Mouse (Mus musculus): ENCODE measurements around the gene Clmp. TPM values are rescaled to one million over a fixed set of nuclear protein-coding genes. Genes with fewer than 3 reads are reported as not detected.

The Clmp gene
- 25.6 and 26.7 TPM in 2 replicates for polyA plus RNA-seq (2015; fragmentation: Nextera tagmentation; extraction: Ambion mirVana)

- Histone ChIP-seq H3K4me1 (replicated peaks) (0 out of 2 replicates have a peak, but pooled peaks cover 10% of the 10 kb centered on the region), H3K9ac (peak within 1 kb of the TSS; percentile 87), H3K27me3 (replicated peaks) (peaks cover 6% of the 10 kb centered on the region), H3K4me2 (replicated peaks) (peak within 1 kb of the TSS; percentile 92), H3K36me3 (no peaks in the 10 kb centered on the region), H3K9me3 (no peaks in the 10 kb centered on the region), H3K27ac (peak within 1 kb of the TSS; percentile 96), H3K4me3 (replicated peaks) (peak within 1 kb of the TSS; percentile 77)
- under 1% methylated on average over 49 of the region's 53 CpGs for WGBS
- ATAC-seq = peak; percentile 72
Measured at GRCm38 (mm10) chr9:40685801-40686420, at the start of gene Clmp. TSS of gene Clmp (plus strand) at chr9:40685962.

GRCm38 (mm10) chr9:40636054-40636453, 49.7 kb upstream of the Clmp start:
- peaks cover 6% of the 10 kb centered on the region; the same call in 1 of the 2 replicates for H3K4me1 ChIP-seq (replicated peaks)
- 7% methylated on average over 2 of the region's 2 CpGs for WGBS
- no peak overlapping the region for H3K9ac ChIP-seq
- no peak overlapping the region for H3K4me2 ChIP-seq (replicated peaks)
- no peak overlapping the region for H3K27ac ChIP-seq
- H3K9me3 ChIP-seq = no peaks in the 10 kb centered on the region
- no peaks in the 10 kb centered on the region for H3K27me3 ChIP-seq (replicated peaks)
- H3K4me3 ChIP-seq (replicated peaks) = no peak overlapping the region
- H3K36me3 ChIP-seq = no peaks in the 10 kb centered on the region
- ATAC-seq = peak; percentile 52

- Histone ChIP-seq H3K27ac (no peak overlapping the region), H3K9me3 (no peaks in the 10 kb centered on the region), H3K4me3 (replicated peaks) (peak overlapping the region; percentile 41), H3K4me2 (replicated peaks) (peak overlapping the region; percentile 70), H3K9ac (peak overlapping the region; percentile 33; the same call in 1 of the 2 replicates), H3K36me3 (no peaks in the 10 kb centered on the region), H3K4me1 (replicated peaks) (peaks cover 6% of the 10 kb centered on the region; the same call in 1 of the 2 replicates), H3K27me3 (replicated peaks) (no peaks in the 10 kb centered on the region)
- 39% methylated on average over 8 of the region's 8 CpGs for WGBS
- ATAC-seq = 0 out of 2 replicates have a peak, but pooled peaks have one; percentile 3
Measured at GRCm38 (mm10) chr9:40637705-40638393, 47.9 kb upstream of the Clmp start.

GRCm38 (mm10) chr9:40638394-40639049, 47.2 kb upstream of the Clmp start:
- peak overlapping the region; percentile 70 for H3K4me2 ChIP-seq (replicated peaks)
- H3K27me3 ChIP-seq (replicated peaks) = no peaks in the 10 kb centered on the region
- no peak overlapping the region for H3K27ac ChIP-seq
- no peaks in the 10 kb centered on the region for H3K9me3 ChIP-seq
- 5% methylated on average over 14 of the region's 14 CpGs for WGBS
- peak overlapping the region; percentile 33 for H3K9ac ChIP-seq
- H3K4me1 ChIP-seq (replicated peaks) = peaks cover 6% of the 10 kb centered on the region; the same call in 1 of the 2 replicates
- ATAC-seq = peak; percentile 86
- no peaks in the 10 kb centered on the region for H3K36me3 ChIP-seq
- peak overlapping the region; percentile 41 for H3K4me3 ChIP-seq (replicated peaks)

GRCm38 (mm10) chr9:40639536-40640187, 46.1 kb upstream of the Clmp start:
- ATAC-seq = no peak
- Histone ChIP-seq H3K4me1 (replicated peaks) (peaks cover 6% of the 10 kb centered on the region; the same call in 1 of the 2 replicates), H3K27me3 (replicated peaks) (no peaks in the 10 kb centered on the region), H3K4me2 (replicated peaks) (no peak overlapping the region), H3K4me3 (replicated peaks) (no peak overlapping the region), H3K9ac (no peak overlapping the region), H3K27ac (no peak overlapping the region), H3K9me3 (no peaks in the 10 kb centered on the region), H3K36me3 (no peaks in the 10 kb centered on the region)
- 83% methylated on average over 10 of the region's 10 CpGs for WGBS

- no peak overlapping the region for H3K27ac ChIP-seq
- H3K27me3 ChIP-seq (replicated peaks) = no peaks in the 10 kb centered on the region
- no peak overlapping the region for H3K9ac ChIP-seq
- H3K9me3 ChIP-seq = no peaks in the 10 kb centered on the region
- no peak overlapping the region for H3K4me3 ChIP-seq (replicated peaks)
- H3K4me1 ChIP-seq (replicated peaks) = peaks cover 6% of the 10 kb centered on the region; the same call in 1 of the 2 replicates
- no peak overlapping the region for H3K4me2 ChIP-seq (replicated peaks)
- H3K36me3 ChIP-seq = no peaks in the 10 kb centered on the region
- WGBS = 85% methylated on average over 2 of the region's 2 CpGs
- ATAC-seq = no peak
Measured at GRCm38 (mm10) chr9:40641318-40641717, 44.4 kb upstream of the Clmp start.

GRCm38 (mm10) chr9:40642470-40643220, 43.1 kb upstream of the Clmp start:
- no peak overlapping the region for H3K9ac ChIP-seq
- no peak overlapping the region for H3K27ac ChIP-seq
- 42% methylated on average over 16 of the region's 16 CpGs for WGBS
- no peaks in the 10 kb centered on the region for H3K27me3 ChIP-seq (replicated peaks)
- H3K9me3 ChIP-seq = no peaks in the 10 kb centered on the region
- no peak overlapping the region for H3K4me3 ChIP-seq (replicated peaks)
- no peaks in the 10 kb centered on the region for H3K36me3 ChIP-seq
- 0 out of 2 replicates have a peak, but pooled peaks have one; percentile 29 for ATAC-seq
- H3K4me1 ChIP-seq (replicated peaks) = peaks cover 6% of the 10 kb centered on the region; the same call in 1 of the 2 replicates
- no peak overlapping the region for H3K4me2 ChIP-seq (replicated peaks)

- WGBS = 88% methylated on average over 3 of the region's 3 CpGs
- Histone ChIP-seq H3K36me3 (no peaks in the 10 kb centered on the region), H3K4me2 (replicated peaks) (no peak overlapping the region), H3K9ac (no peak overlapping the region), H3K27me3 (replicated peaks) (no peaks in the 10 kb centered on the region), H3K4me1 (replicated peaks) (no peaks in the 10 kb centered on the region), H3K27ac (no peak overlapping the region), H3K4me3 (replicated peaks) (no peak overlapping the region), H3K9me3 (no peaks in the 10 kb centered on the region)
- no peak for ATAC-seq
Measured at GRCm38 (mm10) chr9:40649444-40649843, 36.3 kb upstream of the Clmp start.

GRCm38 (mm10) chr9:40649983-40650382, 35.8 kb upstream of the Clmp start:
- Histone ChIP-seq H3K4me3 (replicated peaks) (no peak overlapping the region), H3K4me2 (replicated peaks) (no peak overlapping the region), H3K27ac (no peak overlapping the region), H3K9ac (no peak overlapping the region), H3K27me3 (replicated peaks) (no peaks in the 10 kb centered on the region), H3K4me1 (replicated peaks) (no peaks in the 10 kb centered on the region), H3K9me3 (no peaks in the 10 kb centered on the region), H3K36me3 (no peaks in the 10 kb centered on the region)
- 72% methylated on average over 6 of the region's 6 CpGs for WGBS
- ATAC-seq = no peak

- H3K4me3 ChIP-seq (replicated peaks) = no peak overlapping the region
- WGBS = 67% methylated on average over 4 of the region's 4 CpGs
- no peak overlapping the region for H3K9ac ChIP-seq
- no peaks in the 10 kb centered on the region for H3K27me3 ChIP-seq (replicated peaks)
- no peaks in the 10 kb centered on the region for H3K9me3 ChIP-seq
- H3K36me3 ChIP-seq = no peaks in the 10 kb centered on the region
- no peaks in the 10 kb centered on the region for H3K4me1 ChIP-seq (replicated peaks)
- ATAC-seq = no peak
- H3K27ac ChIP-seq = no peak overlapping the region
- no peak overlapping the region for H3K4me2 ChIP-seq (replicated peaks)
Measured at GRCm38 (mm10) chr9:40651239-40651859, 34.4 kb upstream of the Clmp start.

GRCm38 (mm10) chr9:40652757-40653156, 33.0 kb upstream of the Clmp start:
- H3K9ac ChIP-seq = no peak overlapping the region
- 28% methylated on average over 9 of the region's 9 CpGs for WGBS
- H3K27ac ChIP-seq = no peak overlapping the region
- no peak overlapping the region for H3K4me2 ChIP-seq (replicated peaks)
- H3K4me1 ChIP-seq (replicated peaks) = no peaks in the 10 kb centered on the region
- no peaks in the 10 kb centered on the region for H3K27me3 ChIP-seq (replicated peaks)
- ATAC-seq = no peak
- H3K9me3 ChIP-seq = no peaks in the 10 kb centered on the region
- H3K36me3 ChIP-seq = no peaks in the 10 kb centered on the region
- no peak overlapping the region for H3K4me3 ChIP-seq (replicated peaks)

All from intestine, embryonic 15.5 days (tissue).